Mouse (Mus musculus) stomach, embryonic 15.5 days (tissue): ENCODE data around the gene Epyc. TPM values are rescaled to one million over a fixed set of nuclear protein-coding genes. Genes with fewer than 3 reads are reported as not detected.
"Not testable (repeated sequence)": the region's sequence is repeated elsewhere in the genome, so short reads cannot be mapped to it uniquely, and the experiment has no call there.

Experiments used
- ATAC-seq: fragments of 200-750 bp; cut with Nextera tagmentation; 2 replicates; pipeline ENCODE4 v1.8.0; 2017; ENCODE audit warnings: low read depth, moderate number of reproducible peaks, moderate TSS enrichment; ENCODE audit not compliant: insufficient read depth, low FRiP score
- H3K27ac ChIP-seq: fragments of 300-500 bp; sonication (generic); 2 replicates; pipeline ENCODE4 v1.5.1; 2015; ENCODE audit warnings: mild to moderate bottlenecking, inconsistent platforms
- H3K27me3 ChIP-seq: fragments of 300-500 bp; sonication (generic); replicated peaks from 2 replicates; pipeline ENCODE4 v1.6.1; 2015; ENCODE audit warnings: inconsistent platforms
- H3K36me3 ChIP-seq: fragments of 300-500 bp; sonication (generic); 2 replicates; pipeline ENCODE4 v1.6.1; 2015; ENCODE audit warnings: inconsistent platforms
- H3K4me1 ChIP-seq: fragments of 300-500 bp; sonication (generic); 2 replicates; pipeline ENCODE4 v1.6.1; 2015; ENCODE audit warnings: inconsistent platforms
- H3K4me2 ChIP-seq: fragments of 300-500 bp; sonication (generic); 2 replicates; pipeline ENCODE4 v1.6.1; 2015; ENCODE audit warnings: mild to moderate bottlenecking, inconsistent platforms
- H3K4me3 ChIP-seq: fragments of 300-500 bp; sonication (generic); replicated peaks from 2 replicates; pipeline ENCODE4 v1.5.1; 2015; ENCODE audit warnings: inconsistent platforms
- H3K9ac ChIP-seq: fragments of 300-500 bp; sonication (generic); 2 replicates; pipeline ENCODE4 v1.6.1; 2015; ENCODE audit warnings: inconsistent platforms
- H3K9me3 ChIP-seq: fragments of 300-500 bp; sonication (generic); 2 replicates; pipeline ENCODE4 v1.6.1; 2016; ENCODE audit warnings: inconsistent platforms
- WGBS: fragments of 180-500 bp; shearing (Covaris S2); methylation state at CpG from one replicate; pipeline ENCODE4 v1.1.7; 2015; 5-methylcytosine and 5-hydroxymethylcytosine counted together
- polyA plus RNA-seq: library from polyadenylated mRNA; unstranded; fragments of >200 nt; fragmentation: Nextera tagmentation; extraction: Ambion mirVana; gene quantifications from 2 replicates; pipeline ENCODE4 v1.2.1, GENCODE M21; 2015

Epyc gene
- polyA plus RNA-seq, 1 experiment from 2014 or later, result 1.1 TPM

GRCm38 (mm10) chr10:97715289-97715906 is 71.5 kb downstream of the Epyc start:
- Histone ChIP-seq H3K4me1 (no peaks in the 10 kb centered on the region), H3K36me3 (no peaks in the 10 kb centered on the region), H3K27me3 (no peaks in the 10 kb centered on the region), H3K4me3 (no peak overlapping the region), H3K4me2 (no peak overlapping the region), H3K9ac (no peak overlapping the region), H3K9me3 (no peaks in the 10 kb centered on the region), H3K27ac (no peak overlapping the region)
- no peak for ATAC-seq
- 73% methylated on average over 3 of the region's 3 CpGs for WGBS

DNA sequence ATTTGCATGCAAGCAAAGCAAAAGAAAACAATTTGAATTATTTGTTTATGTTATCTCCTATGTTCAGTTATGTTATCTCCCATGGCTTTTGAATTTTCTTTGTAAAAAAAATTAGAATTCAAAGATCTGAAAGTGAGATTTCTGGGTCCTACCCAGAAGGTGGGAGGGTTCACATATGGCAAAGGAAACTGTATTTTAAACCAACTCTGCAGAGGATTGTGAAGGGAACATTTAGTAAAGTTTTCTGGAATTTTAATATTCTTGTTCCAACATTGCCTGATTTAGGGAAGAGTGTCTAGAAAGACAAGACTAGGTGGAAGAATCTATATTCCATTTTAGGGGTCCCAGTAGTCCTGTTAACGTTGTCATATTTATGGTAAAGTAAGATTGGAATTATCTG is 73.4 kb downstream of the Epyc start:
- H3K9me3 ChIP-seq, result no peaks in the 10 kb centered on the region
- no peak overlapping the region for H3K4me2 ChIP-seq
- ATAC-seq, result no peak
- no peak overlapping the region for H3K27ac ChIP-seq
- H3K9ac ChIP-seq, result no peak overlapping the region
- H3K4me3 ChIP-seq, result no peak overlapping the region
- H3K27me3 ChIP-seq, result no peaks in the 10 kb centered on the region
- H3K36me3 ChIP-seq, result no peaks in the 10 kb centered on the region
- H3K4me1 ChIP-seq, result no peaks in the 10 kb centered on the region
- WGBS, result 65% methylated on average over 1 of the region's 1 CpGs

DNA sequence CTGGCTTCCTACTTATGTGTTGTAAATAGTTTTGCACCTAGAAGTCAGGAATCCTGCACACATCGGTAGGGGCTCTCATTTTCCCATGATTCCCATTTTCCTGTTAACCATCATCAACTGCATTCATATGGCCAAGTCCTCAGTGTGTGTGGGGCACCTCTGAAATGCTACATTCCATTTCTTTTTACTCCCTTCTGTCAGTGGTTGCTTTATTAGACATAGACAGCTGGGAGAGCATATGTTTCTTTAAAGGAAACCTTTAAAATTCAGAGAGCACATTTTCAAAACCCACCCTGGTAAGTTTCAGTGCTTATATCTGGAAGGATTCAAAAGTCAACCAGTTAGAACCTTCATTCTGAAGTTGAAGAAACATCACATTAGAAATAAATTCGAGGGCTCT is 74.2 kb downstream of the Epyc start:
- Histone ChIP-seq H3K27me3 (no peaks in the 10 kb centered on the region), H3K4me2 (no peak overlapping the region), H3K4me1 (no peaks in the 10 kb centered on the region), H3K9me3 (no peaks in the 10 kb centered on the region), H3K4me3 (no peak overlapping the region), H3K27ac (no peak overlapping the region), H3K36me3 (no peaks in the 10 kb centered on the region), H3K9ac (no peak overlapping the region)
- 67% methylated on average over 2 of the region's 2 CpGs for WGBS
- no peak for ATAC-seq

DNA sequence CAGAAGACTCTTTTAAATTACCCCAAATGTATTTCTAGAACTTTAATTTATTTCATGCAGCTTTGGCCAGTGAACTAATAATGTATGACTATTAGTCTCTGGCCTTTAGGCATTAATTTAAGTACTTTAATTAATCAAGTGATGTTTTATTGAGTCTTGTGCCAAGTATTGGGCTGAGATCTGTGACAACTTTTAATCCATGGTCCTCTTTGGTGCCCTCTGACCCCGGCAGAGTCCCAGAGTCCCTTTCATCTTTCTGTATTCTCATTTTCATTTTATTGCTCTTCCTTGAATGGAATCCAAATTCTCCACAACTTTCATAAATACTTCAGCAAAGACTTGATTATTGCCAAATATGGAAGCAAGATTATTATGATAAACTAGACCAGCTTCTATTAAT is 76.8 kb downstream of the Epyc start:
- Histone ChIP-seq H3K27me3 (no peaks in the 10 kb centered on the region), H3K9me3 (no peaks in the 10 kb centered on the region), H3K9ac (no peak overlapping the region), H3K4me2 (no peak overlapping the region), H3K36me3 (no peaks in the 10 kb centered on the region), H3K4me3 (no peak overlapping the region), H3K27ac (no peak overlapping the region), H3K4me1 (no peaks in the 10 kb centered on the region)
- ATAC-seq, result no peak
- WGBS, result 43% methylated on average over 1 of the region's 1 CpGs

DNA sequence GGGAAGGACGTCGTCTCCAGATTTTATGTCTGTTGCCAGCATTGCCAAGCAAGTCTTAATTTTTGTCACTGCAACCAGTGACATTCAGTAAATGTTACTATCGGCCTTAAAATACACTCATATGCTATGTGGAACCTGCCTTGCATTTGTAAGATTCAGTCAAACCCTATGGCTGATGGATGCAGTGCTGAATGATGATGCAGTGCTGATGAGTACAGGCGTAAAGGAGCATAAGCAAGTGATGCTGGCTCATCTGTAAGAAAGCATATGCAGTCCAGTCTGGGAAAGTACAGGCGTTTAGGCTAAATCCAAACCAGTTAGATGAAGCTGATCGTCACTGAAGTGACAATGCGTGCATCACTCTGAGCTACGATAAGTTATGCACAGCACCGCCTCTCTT is 78.8 kb downstream of the Epyc start:
- no peaks in the 10 kb centered on the region for H3K27me3 ChIP-seq
- no peaks in the 10 kb centered on the region for H3K36me3 ChIP-seq
- no peak overlapping the region for H3K4me2 ChIP-seq
- no peaks in the 10 kb centered on the region for H3K4me1 ChIP-seq
- ATAC-seq, result no peak
- H3K4me3 ChIP-seq, result no peak overlapping the region
- 89% methylated on average over 9 of the region's 9 CpGs for WGBS
- no peak overlapping the region for H3K9ac ChIP-seq
- no peaks in the 10 kb centered on the region for H3K9me3 ChIP-seq
- H3K27ac ChIP-seq, result no peak overlapping the region

DNA sequence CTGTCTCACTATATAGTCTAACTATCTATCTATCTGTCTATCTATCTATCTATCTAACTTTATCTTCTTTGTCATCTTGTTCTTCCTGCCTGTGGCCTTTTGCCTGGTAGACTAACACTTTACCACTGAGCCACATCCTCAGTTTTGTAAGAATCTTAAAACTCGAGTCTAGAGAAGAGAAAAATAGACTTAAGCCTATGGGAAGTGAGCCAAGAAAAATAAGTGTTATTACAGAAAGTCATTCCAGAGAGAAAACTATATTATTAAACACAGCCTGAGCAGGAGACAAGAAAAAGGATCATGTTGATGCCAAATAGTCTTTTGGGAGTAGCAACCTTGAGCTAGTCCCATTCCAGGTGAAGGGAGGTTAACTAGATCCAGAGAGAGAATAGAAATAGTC is 82.1 kb downstream of the Epyc start:
- H3K9ac ChIP-seq, result no peak overlapping the region
- H3K27ac ChIP-seq, result no peak overlapping the region
- H3K4me1 ChIP-seq, result no peaks in the 10 kb centered on the region
- H3K4me2 ChIP-seq, result no peak overlapping the region
- 32% methylated on average over 1 of the region's 1 CpGs for WGBS
- no peak overlapping the region for H3K4me3 ChIP-seq
- H3K36me3 ChIP-seq, result no peaks in the 10 kb centered on the region
- ATAC-seq, result no peak
- H3K9me3 ChIP-seq, result no peaks in the 10 kb centered on the region
- no peaks in the 10 kb centered on the region for H3K27me3 ChIP-seq

GRCm38 (mm10) chr10:97726655-97727054 is 82.8 kb downstream of the Epyc start, which contains the start of gene C030005K15Rik:
Gene C030005K15Rik (minus strand): TSS chr10:97726755.
- H3K27ac ChIP-seq, H3K9me3 ChIP-seq, H3K4me3 ChIP-seq, H3K27me3 ChIP-seq, H3K9ac ChIP-seq, H3K4me2 ChIP-seq, H3K4me1 ChIP-seq, ATAC-seq, H3K36me3 ChIP-seq: not testable (repeated sequence)

Other genes starting within 250 kb of the Epyc start
- gene Dcn, start 164.5 kb upstream of the Epyc start, polyA plus RNA-seq, result 558 and 642 TPM in 2 replicates
- 233 and 255 TPM in 2 replicates for gene Lum, start 78.9 kb upstream of the Epyc start, polyA plus RNA-seq
- 1.2 and 1.3 TPM in 2 replicates for gene Kera, start 37.2 kb upstream of the Epyc start, polyA plus RNA-seq
- gene Ccer1, start 49.0 kb downstream of the Epyc start, polyA plus RNA-seq, result not detected in 2 replicates
- not detected in 2 replicates for gene C030005K15Rik, start 82.7 kb downstream of the Epyc start, polyA plus RNA-seq